Mouse (Mus musculus) ES-Bruce4 (cell line): Measurements from ENCODE around the gene Mia3. TPM values are rescaled to one million over a fixed set of nuclear protein-coding genes. Genes with fewer than 3 reads are reported as not detected.
A peak's percentile ranks its signal among the peaks of the same experiment; 100 is the strongest.
"Not testable (repeated sequence)": the region's sequence is repeated elsewhere in the genome, so short reads cannot be mapped to it uniquely, and the experiment has no call there.

Experiments
- H3K27ac ChIP-seq: 2 replicates; pipeline ENCODE4 v1.5.1; 2012; ENCODE audit warnings: low read length, inconsistent platforms; ENCODE audit not compliant: insufficient read depth
- H3K27me3 ChIP-seq: 2 replicates; pipeline ENCODE4 v1.6.1; 2012; ENCODE audit warnings: mild to moderate bottlenecking, low read length, inconsistent platforms; ENCODE audit not compliant: control insufficient read depth, poor library complexity, insufficient read depth, severe bottlenecking
- H3K36me3 ChIP-seq: 2 replicates; pipeline ENCODE4 v1.6.1; 2012; ENCODE audit warnings: inconsistent platforms, mild to moderate bottlenecking, low read length, moderate library complexity; ENCODE audit not compliant: control insufficient read depth, poor library complexity, insufficient read depth, severe bottlenecking
- H3K4me1 ChIP-seq: one replicate; pipeline ENCODE4 v1.8.1; 2011; ENCODE audit warnings: low read length; ENCODE audit not compliant: control insufficient read depth, insufficient read depth
- H3K4me3 ChIP-seq: 2 replicates; pipeline ENCODE4 v1.5.1; 2011; ENCODE audit warnings: low read depth, mild to moderate bottlenecking, low read length
- H3K9ac ChIP-seq: 2 replicates; pipeline ENCODE4 v1.6.1; 2012; ENCODE audit warnings: low read depth, mild to moderate bottlenecking, inconsistent platforms; ENCODE audit not compliant: poor library complexity, severe bottlenecking
- H3K9me3 ChIP-seq: replicated peaks from 2 replicates; pipeline ENCODE4 v1.6.1; 2012; ENCODE audit warnings: mild to moderate bottlenecking, low read length, inconsistent platforms; ENCODE audit not compliant: control insufficient read depth, poor library complexity, insufficient read depth, severe bottlenecking
- CTCF ChIP-seq: IDR thresholded peaks from one replicate; pipeline ENCODE4 v1.8.1; 2011; ENCODE audit warnings: low read depth, low read length
- EP300 ChIP-seq: IDR thresholded peaks from 2 replicates; pipeline ENCODE4 v1.6.1; 2011; ENCODE audit warnings: low read depth, low read length; ENCODE audit not compliant: insufficient read depth
- POLR2A ChIP-seq: IDR thresholded peaks from one replicate; pipeline ENCODE4 v1.8.1; 2011; ENCODE audit warnings: low read length; ENCODE audit not compliant: insufficient read depth
- polyA plus RNA-seq: library from polyadenylated mRNA; stranded (reverse); fragments of >200 nt; gene quantifications from 2 replicates; pipeline ENCODE4 v1.2.4, GENCODE M21; 2011; ENCODE audit warnings: low read depth; ENCODE audit not compliant: missing spikeins, insufficient read depth, insufficient read length

The Mia3 gene
- 155 and 167 TPM in 2 replicates for polyA plus RNA-seq

DNA sequence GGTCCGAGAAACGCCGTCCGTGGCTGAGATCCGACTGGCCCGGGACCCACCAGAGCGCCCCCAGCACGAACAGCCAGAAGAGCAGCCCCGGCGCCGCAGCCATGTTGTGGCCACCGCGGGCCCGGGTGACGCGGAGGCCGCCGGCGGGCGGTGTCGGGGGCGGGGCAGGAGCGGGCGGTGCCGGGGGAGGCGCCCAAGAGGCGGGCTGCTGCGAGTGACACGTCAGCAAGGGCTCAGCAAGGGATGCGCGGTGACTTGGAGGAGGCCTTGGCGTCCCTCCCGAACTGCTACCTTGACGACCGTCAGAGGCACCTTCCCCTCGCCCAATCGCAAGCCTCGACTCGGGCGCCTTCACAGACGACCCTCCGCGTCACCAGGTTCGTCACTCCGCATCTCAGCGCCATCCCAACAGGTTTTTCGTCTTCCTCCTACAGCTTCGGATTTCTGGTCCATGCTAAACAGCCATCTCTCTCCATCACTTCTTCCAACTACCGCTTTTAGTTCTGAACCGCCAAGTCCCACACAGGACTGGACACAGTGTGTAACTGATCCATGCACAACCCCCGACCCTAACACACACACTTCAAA is at the start of gene Mia3:
Gene Mia3 (minus strand): TSS at position 127 of the 588 bp plus-strand sequence.
- H3K27me3 ChIP-seq = no peaks in the 10 kb centered on the region
- peak within 1 kb of the TSS; percentile 86 for H3K4me3 ChIP-seq
- peak within 1 kb of the TSS; percentile 92 for H3K9ac ChIP-seq
- H3K36me3 ChIP-seq = no peaks in the 10 kb centered on the region; the same call in 1 of the 2 replicates
- H3K9me3 ChIP-seq = no peaks in the 10 kb centered on the region
- no peak within 1 kb of the TSS for H3K27ac ChIP-seq
- no peak for TF ChIP-seq EP300
- TF ChIP-seq CTCF = no peak
- peak; percentile 11 for TF ChIP-seq POLR2A
- no peaks in the 10 kb centered on the region for H3K4me1 ChIP-seq

DNA sequence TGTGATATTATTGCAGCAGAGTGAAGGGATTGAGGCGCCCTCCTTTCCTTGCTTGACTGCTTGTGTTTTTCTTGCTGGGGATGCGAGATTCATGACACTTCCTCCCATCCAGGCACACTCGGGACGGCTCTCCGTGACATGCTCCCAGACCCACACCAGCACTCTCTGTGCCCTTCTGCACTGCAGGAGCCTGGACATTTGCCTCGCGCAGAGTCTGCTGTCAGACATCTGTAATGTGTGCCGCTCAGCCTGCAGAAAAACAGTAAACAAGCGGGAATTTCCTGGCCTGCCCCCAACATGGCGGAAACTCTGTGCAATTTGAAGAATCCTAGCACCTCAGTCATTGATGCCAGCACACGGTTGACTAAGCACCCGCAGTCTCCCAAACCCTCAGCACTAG is 48.5 kb upstream of the Mia3 start, which contains the start of gene Hhipl2:
Gene Hhipl2 (plus strand): TSS at position 343 of the 400 bp plus-strand sequence.
- Histone ChIP-seq H3K27me3 (no peaks in the 10 kb centered on the region), H3K27ac (no peak within 1 kb of the TSS), H3K36me3 (no peaks in the 10 kb centered on the region), H3K4me3 (peak within 1 kb of the TSS; percentile 17; the same call in 1 of the 2 replicates), H3K9ac (no peak within 1 kb of the TSS), H3K9me3 (no peaks in the 10 kb centered on the region), H3K4me1 (no peaks in the 10 kb centered on the region)
- TF ChIP-seq POLR2A (no peak), EP300 (no peak), CTCF (no peak)

DNA sequence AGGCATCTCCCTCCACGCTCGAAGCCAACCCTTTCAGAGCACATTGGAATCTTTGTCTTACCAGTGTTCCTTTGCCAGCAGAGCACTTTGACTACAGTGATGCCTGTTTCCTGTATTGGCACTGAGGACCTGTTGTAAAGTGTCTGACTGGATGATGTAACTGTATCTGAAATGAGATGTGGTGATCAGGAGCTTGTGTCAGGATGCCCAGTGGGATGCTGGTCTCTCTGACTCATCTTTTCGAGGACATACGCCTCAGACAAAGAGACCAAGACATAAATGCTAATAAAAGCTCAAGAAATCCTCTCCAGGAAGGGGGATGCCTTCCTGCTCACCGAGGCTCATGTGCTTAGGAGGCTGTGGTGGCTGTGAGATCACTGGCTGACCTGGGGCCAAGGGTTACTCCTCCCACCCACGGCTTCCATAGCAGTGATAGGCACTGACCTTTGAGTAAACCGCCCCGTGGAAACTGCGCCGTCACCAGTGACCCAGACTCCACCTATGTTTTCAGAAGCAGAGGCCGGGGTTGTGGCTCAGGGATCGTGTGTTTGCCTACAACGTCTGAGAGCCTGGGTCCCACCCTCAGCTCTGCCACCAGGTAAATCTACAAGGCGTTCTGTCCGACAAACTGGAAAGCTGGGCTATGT is 44.9 kb upstream of the Mia3 start:
- Histone ChIP-seq H3K9ac (no peak overlapping the region), H3K9me3 (no peaks in the 10 kb centered on the region), H3K27me3 (no peaks in the 10 kb centered on the region), H3K4me1 (no peaks in the 10 kb centered on the region), H3K36me3 (peaks cover 12% of the 10 kb centered on the region; the same call in 1 of the 2 replicates), H3K27ac (no peak overlapping the region), H3K4me3 (no peak overlapping the region)
- TF ChIP-seq CTCF (no peak), POLR2A (no peak), EP300 (no peak)

DNA sequence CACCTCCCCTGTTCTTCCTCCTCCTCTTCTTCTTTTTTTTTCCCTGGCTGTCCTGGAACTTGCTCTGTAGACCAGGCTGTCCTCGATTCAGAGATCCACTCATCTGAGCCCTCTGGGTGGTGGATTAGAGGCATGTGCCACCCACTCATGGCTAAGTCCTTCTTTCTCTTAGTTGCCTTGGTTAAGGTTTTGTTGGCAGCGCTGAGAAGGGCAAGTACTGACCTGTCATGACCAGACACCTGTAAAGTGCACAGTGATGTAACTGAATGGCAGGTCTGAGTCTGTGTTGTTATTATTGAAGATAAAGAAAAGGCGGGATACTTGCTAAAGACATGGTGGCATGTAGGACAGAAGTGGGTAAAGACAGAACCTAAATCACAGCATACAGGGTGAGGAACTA is 34.0 kb upstream of the Mia3 start:
- peaks cover 53% of the 10 kb centered on the region for H3K36me3 ChIP-seq
- no peaks in the 10 kb centered on the region for H3K9me3 ChIP-seq
- H3K27ac ChIP-seq = no peak overlapping the region
- no peaks in the 10 kb centered on the region for H3K4me1 ChIP-seq
- no peaks in the 10 kb centered on the region for H3K27me3 ChIP-seq
- no peak overlapping the region for H3K4me3 ChIP-seq
- no peak for TF ChIP-seq CTCF
- TF ChIP-seq POLR2A = no peak
- no peak for TF ChIP-seq EP300
- H3K9ac ChIP-seq = no peak overlapping the region

DNA sequence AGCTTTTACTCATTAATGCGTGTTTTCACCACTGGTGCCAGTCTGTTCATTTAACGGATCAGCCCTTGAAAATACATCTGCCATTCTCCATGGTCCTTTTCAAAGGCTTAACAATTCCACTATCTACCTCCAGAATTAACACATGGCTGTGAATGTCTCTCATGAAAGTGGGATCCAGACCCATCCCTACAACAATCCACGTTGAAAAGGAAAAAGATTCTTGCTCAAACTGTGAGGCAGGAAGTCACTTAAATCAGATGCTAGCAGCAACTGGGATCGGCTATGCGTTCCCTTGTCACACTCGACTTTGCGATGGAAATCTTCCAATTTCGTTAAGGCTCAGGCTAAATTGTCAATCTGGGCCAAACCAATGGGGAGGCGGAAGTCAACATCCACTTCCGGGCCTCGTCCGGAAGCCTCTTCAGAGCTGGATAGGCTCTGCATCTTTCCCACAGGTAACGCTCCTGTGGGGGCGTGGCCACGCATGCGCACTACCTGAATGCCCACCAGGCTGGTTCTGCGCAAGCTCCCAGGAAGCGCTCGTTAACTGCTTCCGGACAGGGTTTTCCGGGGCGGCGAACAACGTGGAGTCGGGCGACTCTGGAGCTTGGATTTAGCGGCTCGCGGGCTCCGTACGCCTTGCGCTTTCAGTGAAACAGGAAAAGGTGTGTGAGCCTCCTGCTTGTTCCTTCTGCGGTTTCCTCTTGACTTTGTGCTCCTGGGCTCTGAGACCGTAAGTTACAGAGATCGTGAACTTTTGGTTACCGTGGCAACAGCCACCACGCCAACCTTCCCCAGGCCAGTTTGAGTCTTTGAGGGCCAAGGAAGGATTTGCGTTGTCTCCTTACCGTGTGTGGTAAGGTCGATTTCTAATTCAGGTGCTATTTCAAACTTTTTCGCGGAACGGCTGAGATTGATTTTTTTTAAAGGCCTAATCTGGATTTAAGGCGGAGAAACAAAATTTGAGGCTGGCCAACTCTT is 19.4 kb upstream of the Mia3 start, which contains the start of gene Taf1a:
Gene Taf1a (plus strand): TSS at position 556 of the 981 bp plus-strand sequence.
- TF ChIP-seq POLR2A (no peak), CTCF (no peak), EP300 (no peak)
- Histone ChIP-seq H3K27ac (peak within 1 kb of the TSS; percentile 54), H3K27me3 (no peaks in the 10 kb centered on the region)

DNA sequence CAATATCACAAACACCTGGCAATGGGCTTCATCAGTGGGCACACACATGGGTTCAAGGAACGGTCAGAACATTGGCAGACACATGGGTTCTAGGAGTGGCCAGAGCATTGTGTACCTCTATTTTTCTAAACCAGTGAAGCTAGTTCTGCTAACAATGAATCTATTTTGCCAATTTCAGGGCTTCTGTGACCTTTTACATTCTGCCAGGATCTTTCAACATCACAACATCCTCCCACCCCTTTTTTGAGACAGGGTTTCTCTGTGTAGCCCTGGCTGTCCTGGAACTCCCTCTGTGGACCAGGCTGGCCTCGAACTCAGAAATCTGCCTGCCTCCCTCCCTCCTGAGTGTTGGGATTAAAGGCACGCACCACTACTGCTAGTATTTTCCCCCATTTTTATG is 18.1 kb upstream of the Mia3 start:
- H3K36me3 ChIP-seq, H3K27me3 ChIP-seq, H3K4me1 ChIP-seq, H3K4me3 ChIP-seq, H3K9me3 ChIP-seq, H3K9ac ChIP-seq, H3K27ac ChIP-seq: not testable (repeated sequence)

More for the DNA sequence above, 19.4 kb upstream of the Mia3 start, which contains the start of gene Taf1a:
- Histone ChIP-seq H3K9ac (peak within 1 kb of the TSS; percentile 36), H3K4me1 (no peaks in the 10 kb centered on the region), H3K9me3 (no peaks in the 10 kb centered on the region), H3K36me3 (peaks cover 3% of the 10 kb centered on the region; the same call in 1 of the 2 replicates), H3K4me3 (peak within 1 kb of the TSS; percentile 74)
